ENCODE assay signal across 8 mouse cellular contexts in genomic region chr12:84222405-84222961, GRCm38 (mm10). TPM values are rescaled to one million over a fixed set of nuclear protein-coding genes. Genes with fewer than 3 reads are reported as not detected.
A peak's percentile ranks its signal among the peaks of the same experiment; 100 is the strongest.
DNase-seq lines count a peak whose midpoint lies in the region; ATAC-seq and TF ChIP-seq lines count a peak whose summit lies in the region.

No protein-coding gene starts in this region.

- TF ChIP-seq CTCF in bone marrow, adult 2 months (IDR thresholded peaks at IDR 0.05; ENCODE audit: control insufficient read depth, insufficient read depth, low read length), result no peak
- no peak for TF ChIP-seq CTCF in forebrain, postnatal 0 days (IDR thresholded peaks at IDR 0.05; ENCODE audit: low read depth)

- no peak overlapping the region for H3K27ac ChIP-seq in bone marrow, adult 2 months (ENCODE audit: control insufficient read depth, insufficient read depth, low read depth, low read length, poor library complexity)
- no peak overlapping the region for H3K27ac ChIP-seq in forebrain, postnatal 0 days (ENCODE audit: low read depth, low read length)
- H3K27ac ChIP-seq in hindbrain, embryonic 12.5 days, result peak overlapping the region; percentile 64; the same call in 1 of the 2 replicates

- no peaks in the 10 kb centered on the region for H3K27me3 ChIP-seq in forebrain, postnatal 0 days (ENCODE audit: insufficient read depth, low read length)
- 0 out of 2 replicates have a peak, but pooled peaks cover 4% of the 10 kb centered on the region for H3K27me3 ChIP-seq in hindbrain, embryonic 12.5 days
- no peaks in the 10 kb centered on the region for H3K27me3 ChIP-seq in megakaryocyte, embryonic 14.5 days (replicated peaks)

- H3K9ac ChIP-seq in forebrain, postnatal 0 days, result no peak overlapping the region
- no peak overlapping the region for H3K9ac ChIP-seq in hindbrain, embryonic 12.5 days

- H3K4me3 ChIP-seq in bone marrow, adult 2 months (replicated peaks; ENCODE audit: control insufficient read depth, low read depth, low read length), result peak overlapping the region; percentile 26
- H3K4me3 ChIP-seq in forebrain, postnatal 0 days (ENCODE audit: low read depth, low read length), result peak overlapping the region; percentile 22
- peak overlapping the region; percentile 29 for H3K4me3 ChIP-seq in hindbrain, embryonic 12.5 days
- H3K4me3 ChIP-seq in megakaryocyte, embryonic 14.5 days (replicated peaks), result peak overlapping the region; percentile 83

- peak; percentile 36; the same call in 1 of the 2 replicates for ATAC-seq in frontal cortex, adult (ENCODE audit: low TSS enrichment)
- peak; percentile 58 for ATAC-seq in forebrain, postnatal 0 days
- peak; percentile 46 for ATAC-seq in hindbrain, embryonic 12.5 days (ENCODE audit: low FRiP score)

- WGBS in bone marrow, adult 2 months, result 7% methylated on average over 17 of the region's 17 CpGs
- 3% methylated on average over 17 of the region's 17 CpGs for WGBS in forebrain, postnatal 0 days
- under 1% methylated on average over 17 of the region's 17 CpGs for WGBS in hindbrain, embryonic 12.5 days

- no peaks in the 10 kb centered on the region for H3K36me3 ChIP-seq in forebrain, postnatal 0 days (ENCODE audit: insufficient read depth)
- H3K36me3 ChIP-seq in hindbrain, embryonic 12.5 days, result no peaks in the 10 kb centered on the region
- no peaks in the 10 kb centered on the region for H3K36me3 ChIP-seq in megakaryocyte, embryonic 14.5 days (replicated peaks; ENCODE audit: low read length)

- no peak for DNase-seq in frontal cortex, postnatal 25 days (ENCODE audit: low spot score in 2 of 2)
- DNase-seq in forebrain, postnatal 0 days, result peak; percentile 65
- DNase-seq in left cerebral cortex, postnatal 25 days (ENCODE audit: low spot score in 2 of 2), result peak; percentile 25 to 35
- peak; percentile 64 for DNase-seq in skeletal muscle tissue, adult 2 months (ENCODE audit: low read depth, low spot score)

- peak overlapping the region; percentile 51 for H3K4me2 ChIP-seq in forebrain, postnatal 0 days (ENCODE audit: low read depth)
- peak overlapping the region; percentile 54 for H3K4me2 ChIP-seq in hindbrain, embryonic 12.5 days (replicated peaks)

- H3K4me1 ChIP-seq in bone marrow, adult 2 months (ENCODE audit: control insufficient read depth, insufficient read depth, low read length), result peaks cover 1% of the 10 kb centered on the region; the same call in 1 of the 2 replicates
- 0 out of 2 replicates have a peak, but pooled peaks cover 5% of the 10 kb centered on the region for H3K4me1 ChIP-seq in forebrain, postnatal 0 days (ENCODE audit: insufficient read depth)
- H3K4me1 ChIP-seq in hindbrain, embryonic 12.5 days, result peaks cover 27% of the 10 kb centered on the region
- peaks cover 60% of the 10 kb centered on the region for H3K4me1 ChIP-seq in megakaryocyte, embryonic 14.5 days

- intact Hi-C loops in left cerebral cortex, postnatal 25 days (cut with DNase I), result no loop called here

- no peaks in the 10 kb centered on the region for H3K9me3 ChIP-seq in forebrain, postnatal 0 days (ENCODE audit: low read length)
- H3K9me3 ChIP-seq in hindbrain, embryonic 12.5 days (replicated peaks), result no peaks in the 10 kb centered on the region
- peaks cover 5% of the 10 kb centered on the region for H3K9me3 ChIP-seq in megakaryocyte, embryonic 14.5 days

- no peak for TF ChIP-seq POLR2A in bone marrow, adult 2 months (IDR thresholded peaks at IDR 0.05; ENCODE audit: borderline replicate concordance, control insufficient read depth, low read depth, low read length)

RNA-seq across cellular contexts. Expression of gene Elmsan1, which starts 3.8 kb away (rescaled TPM):
- 12.5 and 20.0 TPM in 2 replicates for polyA plus RNA-seq in bone marrow, adult 2 months (2011; ENCODE audit: insufficient read depth, insufficient read length, low replicate concordance, missing spikeins)
- total RNA-seq in forebrain, postnatal 0 days (2014; rRNA removed), result 7.0 and 7.9 TPM in 2 replicates
- polyA plus RNA-seq in forebrain, postnatal 0 days (2015; fragmentation: Nextera tagmentation; extraction: Ambion mirVana), result 2.2 and 2.5 TPM in 2 replicates
- 7.2 and 8.0 TPM in 2 replicates for polyA plus RNA-seq in hindbrain, embryonic 12.5 days (2016; fragmentation: Nextera tagmentation; extraction: Ambion mirVana)
- 10 to 100 TPM; 15.0 to 15.7 TPM for total RNA-seq in left cerebral cortex, postnatal 25 days (2021)
- 9.8 and 10.1 TPM in 2 replicates for polyA plus RNA-seq in megakaryocyte, embryonic 14.5 days (2012; ENCODE audit: insufficient read depth, low replicate concordance)

Comparison
In these comparisons a context has a peak if more than half of its experiments do, and no peak if none do; other contexts are left out.
1. DNase-seq: peak in forebrain, postnatal 0 days (single experiment), left cerebral cortex, postnatal 25 days (2 of 2) and skeletal muscle tissue, adult 2 months (single experiment); none in frontal cortex, postnatal 25 days (0 of 2).
2. H3K4me3 ChIP-seq: peak in every context shown above with its lines; median percentile 83 in megakaryocyte, embryonic 14.5 days; 29 in hindbrain, embryonic 12.5 days; 26 in bone marrow, adult 2 months; 22 in forebrain, postnatal 0 days.
3. Peak in every context shown above with its lines, with median percentiles within 50 percentile points of each other: ATAC-seq.